In genomic region chr4:115838696-115839641, GRCm38 (mm10) we compare ENCODE assay signal across 8 mouse cellular contexts. TPM values are rescaled to one million over a fixed set of nuclear protein-coding genes. Genes with fewer than 3 reads are reported as not detected.
DNase-seq lines count a peak whose midpoint lies in the region; ATAC-seq and TF ChIP-seq lines count a peak whose summit lies in the region.

Gene Mknk1 (plus strand): TSS chr4:115839198.

- TF ChIP-seq CTCF in E14TG2a.4 (conservative IDR thresholded peaks at IDR 0.05; ENCODE audit: low read length) = no peak
- TF ChIP-seq CTCF in liver, postnatal 0 days (IDR thresholded peaks at IDR 0.05; ENCODE audit: low read depth) = peak; percentile 41

- peak; percentile 93 for DNase-seq in c-Kit-positive CD71-positive TER-119-positive erythroid progenitor cells, embryonic 14.5 days (ENCODE audit: low spot score)
- DNase-seq in heart, postnatal 10 days = peak; percentile 93 to 94
- peak; percentile 84 for DNase-seq in large intestine, adult 2 months (ENCODE audit: low read depth, low spot score)
- peak; percentile 97 for DNase-seq in liver, postnatal 0 days
- peak; percentile 97 for DNase-seq in testis, postnatal 10 days (ENCODE audit: low spot score)

- H3K9ac ChIP-seq in forebrain, embryonic 13.5 days = peak within 1 kb of the TSS; percentile 77
- peak within 1 kb of the TSS; percentile 87 for H3K9ac ChIP-seq in liver, postnatal 0 days (replicated peaks)
- peak within 1 kb of the TSS; percentile 62 for H3K9ac ChIP-seq in neural tube, embryonic 14.5 days (replicated peaks; ENCODE audit: low read depth, low read length)

- H3K27ac ChIP-seq in forebrain, embryonic 13.5 days = peak within 1 kb of the TSS; percentile 28; the same call in 1 of the 2 replicates
- H3K27ac ChIP-seq in liver, postnatal 0 days (ENCODE audit: low read depth) = peak within 1 kb of the TSS; percentile 86
- H3K27ac ChIP-seq in neural tube, embryonic 14.5 days (ENCODE audit: low read depth, low read length) = no peak within 1 kb of the TSS

- peaks cover 40% of the 10 kb centered on the region for H3K4me1 ChIP-seq in E14TG2a.4 (replicated peaks; ENCODE audit: low read depth, low read length)
- H3K4me1 ChIP-seq in forebrain, embryonic 13.5 days = peaks cover 7% of the 10 kb centered on the region
- peaks cover 25% of the 10 kb centered on the region for H3K4me1 ChIP-seq in liver, postnatal 0 days (ENCODE audit: insufficient read depth)
- peaks cover 5% of the 10 kb centered on the region; the same call in 1 of the 2 replicates for H3K4me1 ChIP-seq in neural tube, embryonic 14.5 days (ENCODE audit: control insufficient read depth, insufficient read depth, low read length)

- 2% methylated on average over 51 of the region's 51 CpGs for WGBS in forebrain, embryonic 13.5 days
- under 1% methylated on average over 51 of the region's 51 CpGs for WGBS in large intestine, adult 2 months
- 2% methylated on average over 50 of the region's 51 CpGs for WGBS in liver, postnatal 0 days (ENCODE audit: insufficient replicate concordance)
- WGBS in neural tube, embryonic 14.5 days = 2% methylated on average over 51 of the region's 51 CpGs

- peak; percentile 96 for ATAC-seq in forebrain, embryonic 13.5 days
- peak; percentile 97 for ATAC-seq in liver, postnatal 0 days
- peak; percentile 96 for ATAC-seq in neural tube, embryonic 14.5 days (ENCODE audit: low read depth)

- peaks cover 30% of the 10 kb centered on the region for H3K36me3 ChIP-seq in E14TG2a.4 (ENCODE audit: insufficient read depth, low read length)
- no peaks in the 10 kb centered on the region for H3K36me3 ChIP-seq in forebrain, embryonic 13.5 days (ENCODE audit: poor library complexity, severe bottlenecking)
- H3K36me3 ChIP-seq in liver, postnatal 0 days (replicated peaks; ENCODE audit: insufficient read depth, low read length) = peaks cover 22% of the 10 kb centered on the region
- H3K36me3 ChIP-seq in neural tube, embryonic 14.5 days (ENCODE audit: control insufficient read depth, insufficient read depth, low read length) = no peaks in the 10 kb centered on the region

- peak within 1 kb of the TSS; percentile 75 for H3K4me2 ChIP-seq in forebrain, embryonic 13.5 days
- peak within 1 kb of the TSS; percentile 86 for H3K4me2 ChIP-seq in liver, postnatal 0 days (ENCODE audit: low read depth, low read length)
- peak within 1 kb of the TSS; percentile 75 for H3K4me2 ChIP-seq in neural tube, embryonic 14.5 days (ENCODE audit: low read depth, low read length)

- H3K4me3 ChIP-seq in E14TG2a.4 (replicated peaks; ENCODE audit: low read length) = peak within 1 kb of the TSS; percentile 87
- H3K4me3 ChIP-seq in forebrain, embryonic 13.5 days = peak within 1 kb of the TSS; percentile 64
- H3K4me3 ChIP-seq in liver, postnatal 0 days (ENCODE audit: low read depth, low read length) = peak within 1 kb of the TSS; percentile 91
- peak within 1 kb of the TSS; percentile 62 for H3K4me3 ChIP-seq in neural tube, embryonic 14.5 days (ENCODE audit: low read depth, low read length)

- TF ChIP-seq EP300 in liver, postnatal 0 days (IDR thresholded peaks at IDR 0.05; ENCODE audit: low read depth) = no peak

- intact Hi-C loops in heart, postnatal 10 days (cut with DNase I) = no loop called here

- H3K27me3 ChIP-seq in E14TG2a.4 (ENCODE audit: insufficient read depth, low read length) = no peaks in the 10 kb centered on the region
- no peaks in the 10 kb centered on the region for H3K27me3 ChIP-seq in forebrain, embryonic 13.5 days
- no peaks in the 10 kb centered on the region for H3K27me3 ChIP-seq in liver, postnatal 0 days (ENCODE audit: insufficient read depth, low read length)
- H3K27me3 ChIP-seq in neural tube, embryonic 14.5 days (ENCODE audit: control insufficient read depth, insufficient read depth, low read length) = no peaks in the 10 kb centered on the region

- no peaks in the 10 kb centered on the region for H3K9me3 ChIP-seq in E14TG2a.4 (ENCODE audit: low read length)
- H3K9me3 ChIP-seq in forebrain, embryonic 13.5 days (replicated peaks) = no peaks in the 10 kb centered on the region
- no peaks in the 10 kb centered on the region for H3K9me3 ChIP-seq in liver, postnatal 0 days (ENCODE audit: low read length)
- no peaks in the 10 kb centered on the region for H3K9me3 ChIP-seq in neural tube, embryonic 14.5 days (ENCODE audit: control insufficient read depth, low read length)

RNA-seq across cellular contexts. Expression of gene Mknk1, which starts in this region (rescaled TPM):
- 21.7 and 23.0 TPM in 2 replicates for polyA plus RNA-seq in forebrain, embryonic 13.5 days (2015; fragmentation: Nextera tagmentation; extraction: Ambion mirVana)
- 10 to 100 TPM; 26.2 to 30.2 TPM for total RNA-seq in heart, postnatal 10 days (2021)
- 23.6 and 39.7 TPM in 2 replicates for polyA plus RNA-seq in large intestine, adult 2 months (2012; rRNA removed)
- polyA plus RNA-seq in liver, postnatal 0 days (2015; fragmentation: Nextera tagmentation; extraction: Ambion mirVana) = 31.6 and 37.0 TPM in 2 replicates
- polyA plus RNA-seq in neural tube, embryonic 14.5 days (2014; fragmentation: Nextera tagmentation; extraction: Ambion mirVana) = 19.9 and 23.0 TPM in 2 replicates
